Mouse (Mus musculus) right cerebral cortex, adult 18-20 months (tissue): ENCODE measurements at regions not wholly inside any gene's neighbourhood (a gene's known extent, or its start where the extent isn't known, plus 50 kb on each side); places are given as distances from the start of the nearest gene placed in this dataset.

Experiments used
- DNase-seq: peaks from one replicate; pipeline ENCODE4 v3.0.0; 2022; ENCODE audit warnings: mixed read lengths

- DNase-seq: no peak
These were observed 351.9 kb downstream of the Tbc1d22a start for GRCm38 (mm10) chr15:86566111-86566510.

GRCm38 (mm10) chr15:86574311-86574710, 360.1 kb downstream of the Tbc1d22a start:
- DNase-seq: no peak

- DNase-seq: no peak
These were observed 362.4 kb downstream of the Tbc1d22a start for GRCm38 (mm10) chr15:86576666-86577065.

- DNase-seq: no peak
These were observed 364.4 kb downstream of the Tbc1d22a start for GRCm38 (mm10) chr15:86578689-86579088.

- no peak for DNase-seq
These were observed 368.2 kb downstream of the Tbc1d22a start for GRCm38 (mm10) chr15:86582240-86583090.

- no peak for DNase-seq
These were observed 371.5 kb downstream of the Tbc1d22a start for GRCm38 (mm10) chr15:86585716-86586115.

GRCm38 (mm10) chr15:86587209-86587608, 372.9 kb downstream of the Tbc1d22a start:
- DNase-seq: no peak

- no peak for DNase-seq
These were observed 375.8 kb downstream of the Tbc1d22a start for GRCm38 (mm10) chr15:86590033-86590432.

- DNase-seq: no peak
These were observed 376.6 kb downstream of the Tbc1d22a start for GRCm38 (mm10) chr15:86590896-86591295.

- DNase-seq: peak; percentile 65
These were observed 379.1 kb downstream of the Tbc1d22a start for GRCm38 (mm10) chr15:86593404-86593803.

- peak; percentile 15 for DNase-seq
These were observed 392.2 kb downstream of the Tbc1d22a start for GRCm38 (mm10) chr15:86606411-86606810.

GRCm38 (mm10) chr15:86609692-86610091, 395.4 kb downstream of the Tbc1d22a start:
- DNase-seq: no peak

GRCm38 (mm10) chr15:86631376-86631775, 417.1 kb downstream of the Tbc1d22a start:
- DNase-seq: no peak

- DNase-seq: no peak
These were observed 431.0 kb downstream of the Tbc1d22a start for GRCm38 (mm10) chr15:86645244-86645643.

GRCm38 (mm10) chr15:86648131-86648530, 433.9 kb downstream of the Tbc1d22a start:
- no peak for DNase-seq

GRCm38 (mm10) chr15:86673096-86673520, 458.8 kb downstream of the Tbc1d22a start:
- DNase-seq: peak; percentile 23

GRCm38 (mm10) chr15:86677016-86677415, 462.8 kb downstream of the Tbc1d22a start:
- peak; percentile 11 for DNase-seq

- no peak for DNase-seq
These were observed 468.8 kb downstream of the Tbc1d22a start for GRCm38 (mm10) chr15:86683081-86683480.

GRCm38 (mm10) chr15:86689694-86690093, 475.4 kb downstream of the Tbc1d22a start:
- DNase-seq: no peak

- DNase-seq: peak; percentile 65
These were observed 482.5 kb downstream of the Tbc1d22a start for GRCm38 (mm10) chr15:86696806-86697205.

GRCm38 (mm10) chr15:86710429-86710828, 496.2 kb downstream of the Tbc1d22a start:
- no peak for DNase-seq

- no peak for DNase-seq
These were observed 504.1 kb downstream of the Tbc1d22a start for GRCm38 (mm10) chr15:86718376-86718775.

- DNase-seq: no peak
These were observed 504.8 kb downstream of the Tbc1d22a start for GRCm38 (mm10) chr15:86719088-86719487.

GRCm38 (mm10) chr15:86721131-86721530, 506.9 kb downstream of the Tbc1d22a start:
- DNase-seq: no peak

GRCm38 (mm10) chr15:86737945-86738344, 523.7 kb downstream of the Tbc1d22a start:
- no peak for DNase-seq
